Comparison of ENCODE assay signal across 20 mouse cellular contexts in the genomic region with DNA sequence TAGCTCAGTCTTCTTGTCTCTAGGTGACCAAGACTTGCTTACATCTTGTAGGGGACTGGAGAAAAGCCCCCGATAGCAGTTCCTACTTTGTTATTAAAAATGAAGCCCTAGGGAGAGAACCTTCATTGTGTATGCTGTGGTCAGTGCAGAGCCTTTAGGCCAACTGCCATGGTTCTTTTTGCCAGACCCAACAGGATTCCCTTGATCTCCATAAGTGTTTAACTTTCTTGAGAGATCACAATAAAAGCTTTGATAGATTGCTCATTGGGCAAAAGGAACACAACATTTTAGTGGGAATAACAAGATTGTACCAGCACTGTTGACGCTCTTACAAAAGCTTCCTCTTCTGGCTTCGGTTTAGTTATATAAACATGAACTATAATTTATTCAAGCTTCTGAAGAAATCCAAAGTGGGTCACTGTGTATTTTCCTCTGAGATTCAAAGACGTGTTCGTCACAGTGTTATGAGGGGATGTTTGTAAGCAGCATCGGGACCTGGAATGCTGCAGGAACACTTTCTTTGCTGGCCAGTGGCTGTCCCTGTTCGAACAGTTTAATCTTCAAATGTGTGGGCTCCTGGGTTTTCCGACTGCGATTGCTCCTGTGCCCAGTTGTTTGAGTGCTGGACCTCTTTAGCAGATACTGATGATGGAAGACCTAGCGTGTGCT. TPM values are rescaled to one million over a fixed set of nuclear protein-coding genes. Genes with fewer than 3 reads are reported as not detected.
A peak's percentile ranks its signal among the peaks of the same experiment; 100 is the strongest.
DNase-seq lines count a peak whose midpoint lies in the region; ATAC-seq and TF ChIP-seq lines count a peak whose summit lies in the region.
"Had no signal": no experiment of that assay in that cellular context is flagged by ENCODE, and none has a peak within 500 bp of the region (broad histone marks: within the 10 kb centered on the region; RNA-seq: fewer than 3 reads in every experiment).

No protein-coding gene starts in this region.

- no peaks in the 10 kb centered on the region for H3K9me3 ChIP-seq in liver, embryonic 12.5 days (replicated peaks)
- H3K9me3 ChIP-seq: forebrain, embryonic 10.5 days; heart, embryonic 13.5 days; hindbrain, embryonic 13.5 days; intestine, embryonic 15.5 days; limb, embryonic 10.5 days had no signal

- no peak for TF ChIP-seq POLR2A in liver, adult 2 months (IDR thresholded peaks at IDR 0.05; ENCODE audit: extremely low read depth, insufficient read depth, low read length)

- 82% methylated on average over 10 of the region's 10 CpGs for WGBS in liver, adult 2 months
- 80% methylated on average over 10 of the region's 10 CpGs for WGBS in liver, embryonic 12.5 days (ENCODE audit: insufficient replicate concordance)

- H3K4me2 ChIP-seq in liver, embryonic 12.5 days, result no peak overlapping the region
- H3K4me2 ChIP-seq: heart, embryonic 13.5 days; hindbrain, embryonic 13.5 days; intestine, embryonic 15.5 days; liver, embryonic 11.5 days had no signal

- no peak for TF ChIP-seq CTCF in liver, adult 2 months (IDR thresholded peaks at IDR 0.05; ENCODE audit: low read depth, low read length)

- no peak overlapping the region for H3K4me3 ChIP-seq in liver, adult 2 months (ENCODE audit: insufficient read depth, low read depth, low read length)
- no peak overlapping the region for H3K4me3 ChIP-seq in liver, embryonic 12.5 days
- H3K4me3 ChIP-seq: forebrain, embryonic 10.5 days; heart, embryonic 13.5 days; hindbrain, embryonic 13.5 days; intestine, embryonic 15.5 days; limb, embryonic 10.5 days had no signal

- H3K27ac ChIP-seq in liver, adult 2 months (replicated peaks; ENCODE audit: insufficient read depth, low read depth, low read length), result no peak overlapping the region
- no peak overlapping the region for H3K27ac ChIP-seq in liver, embryonic 12.5 days
- H3K27ac ChIP-seq: forebrain, embryonic 10.5 days; heart, embryonic 13.5 days; hindbrain, embryonic 13.5 days; intestine, embryonic 15.5 days; limb, embryonic 10.5 days had no signal

- DNase-seq in frontal cortex, postnatal 14 days (ENCODE audit: low spot score in 2 of 2), result no peak
- no peak for DNase-seq in liver, adult 2 months (ENCODE audit: extremely low read depth, low read depth, low spot score)
- DNase-seq in right cerebral cortex, adult 18-20 months, result peak; percentile 17
- no peak for DNase-seq in right cerebral cortex, postnatal 36 days (ENCODE audit: low spot score in 2 of 2)
- no peak for DNase-seq in c-Kit-positive CD71-positive TER-119-positive erythroid progenitor cells, embryonic 14.5 days (ENCODE audit: low spot score)
- DNase-seq: adrenal gland, adult 8-10 months; gastrocnemius, postnatal 10 days; heart, adult 18-20 months; kidney, postnatal 10 days; lung, postnatal 10 days; thymus, postnatal 25 days had no signal

- H3K79me2 ChIP-seq in liver, adult 2 months (ENCODE audit: control insufficient read depth, insufficient read depth, low read length), result no peaks in the 10 kb centered on the region

- no peaks in the 10 kb centered on the region for H3K27me3 ChIP-seq in liver, adult 2 months (ENCODE audit: control insufficient read depth, insufficient read depth, low read length)
- no peaks in the 10 kb centered on the region for H3K27me3 ChIP-seq in liver, embryonic 12.5 days (replicated peaks)
- H3K27me3 ChIP-seq: heart, embryonic 13.5 days; hindbrain, embryonic 13.5 days; intestine, embryonic 15.5 days had no signal

- ATAC-seq in frontal cortex, adult (ENCODE audit: low TSS enrichment), result peak; percentile 86
- ATAC-seq in liver, embryonic 12.5 days, result no peak
- ATAC-seq: intestine, embryonic 15.5 days; midbrain, embryonic 16.5 days had no signal

- H3K36me3 ChIP-seq in liver, adult 2 months (ENCODE audit: control insufficient read depth, insufficient read depth, low read length), result no peaks in the 10 kb centered on the region
- H3K36me3 ChIP-seq in liver, embryonic 12.5 days, result no peaks in the 10 kb centered on the region
- H3K36me3 ChIP-seq: heart, embryonic 13.5 days; hindbrain, embryonic 13.5 days; intestine, embryonic 15.5 days; limb, embryonic 10.5 days had no signal

- H3K4me1 ChIP-seq in liver, adult 2 months (ENCODE audit: control insufficient read depth, insufficient read depth, low read length), result no peaks in the 10 kb centered on the region
- no peaks in the 10 kb centered on the region for H3K4me1 ChIP-seq in liver, embryonic 12.5 days
- H3K4me1 ChIP-seq: forebrain, embryonic 10.5 days; hindbrain, embryonic 13.5 days; intestine, embryonic 15.5 days; limb, embryonic 10.5 days had no signal

- H3K9ac ChIP-seq in liver, adult 2 months (ENCODE audit: low read depth, low read length), result 0 out of 2 replicates have a peak overlapping the region, but pooled peaks have one; percentile 12
- no peak overlapping the region for H3K9ac ChIP-seq in liver, embryonic 12.5 days
- H3K9ac ChIP-seq: heart, embryonic 13.5 days; hindbrain, embryonic 13.5 days; intestine, embryonic 15.5 days had no signal

RNA-seq across cellular contexts. Expression of a gene that starts 54.7 kb away (rescaled TPM):
- 2.6 and 4.0 TPM in 2 replicates for total RNA-seq in liver, adult 2 months (2014; rRNA removed)
- polyA plus RNA-seq in liver, adult 2 months (2012; rRNA removed), result 0.41 and 0.88 TPM in 2 replicates
- 8.2 and 8.4 TPM in 2 replicates for polyA plus RNA-seq in liver, embryonic 12.5 days (2016; fragmentation: Nextera tagmentation; extraction: Ambion mirVana)
